Mouse (Mus musculus) heart, postnatal 0 days (tissue): Measurements from ENCODE around the gene Ssx2ip. TPM values are rescaled to one million over a fixed set of nuclear protein-coding genes. Genes with fewer than 3 reads are reported as not detected.
A peak's percentile ranks its signal among the peaks of the same experiment; 100 is the strongest.

ENCODE experiments used
- ATAC-seq: fragments of 200-750 bp; cut with Nextera tagmentation; 2 replicates; pipeline ENCODE4 v1.8.0; 2017; ENCODE audit warnings: low read depth, moderate number of reproducible peaks, moderate library complexity; ENCODE audit not compliant: insufficient read depth
- DNase-seq: peaks from one replicate; pipeline ENCODE4 v3.0.0-alpha.2; 2016; ENCODE audit warnings: low spot score
- H3K27ac ChIP-seq: fragments of 300-500 bp; sonication (generic); 2 replicates; pipeline ENCODE4 v1.5.1; 2014; ENCODE audit warnings: low read depth, mild to moderate bottlenecking
- H3K27me3 ChIP-seq: fragments of 300-500 bp; sonication (generic); 2 replicates; pipeline ENCODE4 v1.6.1; 2014; ENCODE audit warnings: low read length, mixed read lengths; ENCODE audit not compliant: control insufficient read depth, insufficient read depth
- H3K36me3 ChIP-seq: fragments of 300-500 bp; sonication (generic); replicated peaks from 2 replicates; pipeline ENCODE4 v1.6.1; 2014; ENCODE audit warnings: low read length, mixed read lengths; ENCODE audit not compliant: control insufficient read depth, insufficient read depth
- H3K4me1 ChIP-seq: fragments of 300-500 bp; sonication (generic); 2 replicates; pipeline ENCODE4 v1.6.1; 2014; ENCODE audit warnings: antibody characterized with exemption; ENCODE audit not compliant: control insufficient read depth, insufficient read depth
- H3K4me2 ChIP-seq: fragments of 300-500 bp; sonication (generic); 2 replicates; pipeline ENCODE4 v1.6.1; 2014; ENCODE audit warnings: low read depth, mild to moderate bottlenecking, low read length, moderate library complexity
- H3K4me3 ChIP-seq: fragments of 300-500 bp; sonication (generic); 2 replicates; pipeline ENCODE4 v1.5.1; 2014; ENCODE audit warnings: low read depth, low read length
- H3K9ac ChIP-seq: fragments of 300-500 bp; sonication (generic); replicated peaks from 2 replicates; pipeline ENCODE4 v1.6.1; 2014; ENCODE audit warnings: low read depth, low read length, mixed read lengths
- H3K9me3 ChIP-seq: fragments of 300-500 bp; sonication (generic); replicated peaks from 2 replicates; pipeline ENCODE4 v1.6.1; 2016; ENCODE audit warnings: low read length; ENCODE audit not compliant: control insufficient read depth
- CTCF ChIP-seq: IDR thresholded peaks from 2 replicates; pipeline ENCODE4 v1.5.1; 2016; ENCODE audit warnings: antibody characterized with exemption, control low read depth, low read depth
- EP300 ChIP-seq: IDR thresholded peaks from 2 replicates; pipeline ENCODE4 v1.6.1; 2016; ENCODE audit warnings: antibody characterized with exemption, low read depth
- WGBS: fragments of 180-500 bp; shearing (Covaris S2); extraction: QIAGEN DNeasy Blood & Tissue Kit; methylation state at CpG from one replicate; pipeline ENCODE4 v1.1.7; 2014; 5-methylcytosine and 5-hydroxymethylcytosine counted together
- polyA plus RNA-seq: library from polyadenylated mRNA; unstranded; fragments of >200 nt; fragmentation: Nextera tagmentation; extraction: Ambion mirVana; gene quantifications from 2 replicates; pipeline ENCODE4 v1.2.1, GENCODE M21; 2015
- total RNA-seq: library from RNA; depleted of rRNA; stranded (reverse); fragments of >200 nt; gene quantifications from 2 replicates; pipeline ENCODE4 v1.2.3, GENCODE M21; 2014; ENCODE audit warnings: low replicate concordance; rRNA removed

The Ssx2ip gene
- total RNA-seq (6.4 and 13.8 TPM in 2 replicates), polyA plus RNA-seq (7.3 and 7.6 TPM in 2 replicates)

GRCm38 (mm10) chr3:146404311-146405201 lies at the start of gene Ssx2ip:
TSS of gene Ssx2ip (plus strand) at chr3:146404642.
- ATAC-seq: peak; percentile 98
- H3K36me3 ChIP-seq: no peaks in the 10 kb centered on the region
- H3K4me1 ChIP-seq: peaks cover 8% of the 10 kb centered on the region
- H3K9ac ChIP-seq: peak within 1 kb of the TSS; percentile 72
- H3K9me3 ChIP-seq: no peaks in the 10 kb centered on the region
- peak within 1 kb of the TSS; percentile 5; the same call in 1 of the 2 replicates for H3K27ac ChIP-seq
- WGBS: under 1% methylated on average over 74 of the region's 100 CpGs
- no peak for TF ChIP-seq CTCF
- no peak for TF ChIP-seq EP300
- no peaks in the 10 kb centered on the region for H3K27me3 ChIP-seq
- peak within 1 kb of the TSS; percentile 90 for H3K4me3 ChIP-seq
- H3K4me2 ChIP-seq: peak within 1 kb of the TSS; percentile 80
- DNase-seq: peak; percentile 90

- Histone ChIP-seq H3K9ac (no peak overlapping the region), H3K36me3 (no peaks in the 10 kb centered on the region), H3K4me3 (no peak overlapping the region), H3K4me1 (no peaks in the 10 kb centered on the region), H3K4me2 (no peak overlapping the region), H3K27ac (no peak overlapping the region), H3K27me3 (no peaks in the 10 kb centered on the region), H3K9me3 (no peaks in the 10 kb centered on the region)
- TF ChIP-seq CTCF (no peak), EP300 (no peak)
- ATAC-seq (no peak), DNase-seq (no peak)
- 36% methylated on average over 3 of the region's 3 CpGs for WGBS
Observed at GRCm38 (mm10) chr3:146355146-146355545, 49.3 kb upstream of the Ssx2ip start.

GRCm38 (mm10) chr3:146365471-146365870 lies 39.0 kb upstream of the Ssx2ip start:
- Histone ChIP-seq H3K27me3 (no peaks in the 10 kb centered on the region), H3K4me3 (no peak overlapping the region), H3K4me2 (no peak overlapping the region), H3K4me1 (no peaks in the 10 kb centered on the region), H3K9ac (no peak overlapping the region), H3K9me3 (no peaks in the 10 kb centered on the region), H3K36me3 (no peaks in the 10 kb centered on the region), H3K27ac (no peak overlapping the region)
- TF ChIP-seq EP300: no peak
- TF ChIP-seq CTCF: no peak
- ATAC-seq (no peak), DNase-seq (no peak)
- 88% methylated on average over 9 of the region's 9 CpGs for WGBS

- 90% methylated on average over 2 of the region's 2 CpGs for WGBS
- no peaks in the 10 kb centered on the region for H3K9me3 ChIP-seq
Observed at GRCm38 (mm10) chr3:146367058-146367457, 37.4 kb upstream of the Ssx2ip start.

GRCm38 (mm10) chr3:146370553-146371095 lies 33.8 kb upstream of the Ssx2ip start:
- WGBS: 78% methylated on average over 7 of the region's 7 CpGs
- Histone ChIP-seq H3K9me3 (no peaks in the 10 kb centered on the region), H3K4me2 (no peak overlapping the region), H3K27ac (no peak overlapping the region), H3K4me1 (no peaks in the 10 kb centered on the region), H3K36me3 (no peaks in the 10 kb centered on the region), H3K9ac (no peak overlapping the region), H3K4me3 (no peak overlapping the region), H3K27me3 (no peaks in the 10 kb centered on the region)
- DNase-seq: no peak
- no peak for TF ChIP-seq CTCF
- TF ChIP-seq EP300: no peak
- ATAC-seq: no peak

More at GRCm38 (mm10) chr3:146367058-146367457, 37.4 kb upstream of the Ssx2ip start:
- Histone ChIP-seq H3K27ac (no peak overlapping the region), H3K4me2 (no peak overlapping the region), H3K4me3 (no peak overlapping the region), H3K36me3 (no peaks in the 10 kb centered on the region), H3K4me1 (no peaks in the 10 kb centered on the region), H3K27me3 (no peaks in the 10 kb centered on the region), H3K9ac (no peak overlapping the region)
- DNase-seq: no peak
- no peak for TF ChIP-seq EP300
- TF ChIP-seq CTCF: no peak
- ATAC-seq: no peak
